Mouse (Mus musculus) bone marrow macrophage, adult 2 months (primary cell): ENCODE results near the gene Banp.

ENCODE experiments used
- CTCF ChIP-seq: IDR thresholded peaks from 2 replicates; pipeline ENCODE4 v1.5.1; 2012; ENCODE audit warnings: low read depth, mild to moderate bottlenecking, low read length, moderate library complexity
- POLR2A ChIP-seq: IDR thresholded peaks from 2 replicates; pipeline ENCODE4 v1.6.1; 2012; ENCODE audit warnings: mild to moderate bottlenecking, low read depth, low read length, borderline replicate concordance

DNA sequence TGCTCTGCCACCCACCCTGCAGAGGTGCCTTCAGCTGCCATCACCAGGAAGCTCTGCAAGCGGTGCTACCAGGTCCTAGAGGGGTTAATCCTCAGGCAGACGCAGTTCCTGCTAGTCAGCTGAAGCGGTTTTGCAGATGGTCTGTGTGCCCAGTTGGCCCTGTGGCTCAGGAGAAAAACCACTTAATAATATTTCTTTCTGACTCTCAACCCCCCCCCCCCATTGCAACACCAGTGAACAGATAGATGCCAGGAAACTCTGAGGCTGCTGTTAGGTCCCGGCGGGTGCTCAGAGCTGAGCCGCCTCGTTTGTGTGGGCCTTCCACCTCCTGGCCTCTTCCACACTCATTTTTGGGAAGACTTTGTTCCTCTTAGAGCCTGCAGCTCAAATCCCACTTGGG, 86.0 kb downstream of the Banp start:
- no peak for TF ChIP-seq CTCF
- TF ChIP-seq POLR2A, result no peak
